Mouse (Mus musculus) heart, adult 2 months (tissue): Measurements from ENCODE around the gene Ephb1.

Experiments
- CTCF ChIP-seq: fragments of 200-600 bp; IDR thresholded peaks from 2 replicates; pipeline ENCODE4 v1.8.1; 2022; ENCODE audit warnings: antibody characterized with exemption, mild to moderate bottlenecking, moderate library complexity
- EP300 ChIP-seq: fragments of 200-500 bp; IDR thresholded peaks from 2 replicates; pipeline ENCODE4 v1.6.1; 2011; ENCODE audit warnings: low read depth, low read length, control low read depth; ENCODE audit not compliant: insufficient read depth
- POLR2A ChIP-seq: fragments of 200-500 bp; IDR thresholded peaks from 2 replicates; pipeline ENCODE4 v1.6.1; 2011; ENCODE audit warnings: mild to moderate bottlenecking, low read depth, low read length, control low read depth; ENCODE audit not compliant: insufficient read depth

DNA sequence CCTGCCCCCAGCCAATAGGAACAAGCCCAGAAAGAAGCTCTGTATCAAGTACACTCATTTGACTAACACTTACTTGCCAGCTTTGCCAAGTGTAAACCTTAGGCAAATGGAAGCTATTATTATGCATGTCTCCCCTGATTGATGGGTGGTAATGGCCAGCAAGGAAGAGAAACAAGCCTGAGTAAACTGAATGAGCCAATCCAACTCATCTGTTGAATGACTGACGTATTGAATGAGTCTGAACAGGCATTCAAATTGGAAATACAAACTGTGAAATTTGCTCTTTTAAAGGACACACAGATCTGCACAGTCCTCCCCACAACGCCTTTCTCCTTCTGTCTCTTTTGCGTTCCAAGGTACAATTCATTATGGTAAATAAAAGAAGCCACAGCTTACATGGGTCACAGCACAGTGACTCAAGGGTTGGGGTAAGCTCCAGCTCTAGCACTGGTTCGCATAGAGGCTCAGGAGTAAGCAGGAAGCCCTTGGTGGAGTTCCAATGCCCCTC is 119.0 kb downstream of the Ephb1 start:
- TF ChIP-seq CTCF (no peak), POLR2A (no peak), EP300 (no peak)
